Mouse (Mus musculus) retina, postnatal 1 day (tissue): ENCODE measurements at regions not wholly inside any gene's neighbourhood (a gene's known extent, or its start where the extent isn't known, plus 50 kb on each side); places are given as distances from the start of the nearest gene placed in this dataset.

ENCODE experiments used
- DNase-seq: peaks from one replicate; pipeline ENCODE4 v3.0.0-alpha.2; 2012

DNA sequence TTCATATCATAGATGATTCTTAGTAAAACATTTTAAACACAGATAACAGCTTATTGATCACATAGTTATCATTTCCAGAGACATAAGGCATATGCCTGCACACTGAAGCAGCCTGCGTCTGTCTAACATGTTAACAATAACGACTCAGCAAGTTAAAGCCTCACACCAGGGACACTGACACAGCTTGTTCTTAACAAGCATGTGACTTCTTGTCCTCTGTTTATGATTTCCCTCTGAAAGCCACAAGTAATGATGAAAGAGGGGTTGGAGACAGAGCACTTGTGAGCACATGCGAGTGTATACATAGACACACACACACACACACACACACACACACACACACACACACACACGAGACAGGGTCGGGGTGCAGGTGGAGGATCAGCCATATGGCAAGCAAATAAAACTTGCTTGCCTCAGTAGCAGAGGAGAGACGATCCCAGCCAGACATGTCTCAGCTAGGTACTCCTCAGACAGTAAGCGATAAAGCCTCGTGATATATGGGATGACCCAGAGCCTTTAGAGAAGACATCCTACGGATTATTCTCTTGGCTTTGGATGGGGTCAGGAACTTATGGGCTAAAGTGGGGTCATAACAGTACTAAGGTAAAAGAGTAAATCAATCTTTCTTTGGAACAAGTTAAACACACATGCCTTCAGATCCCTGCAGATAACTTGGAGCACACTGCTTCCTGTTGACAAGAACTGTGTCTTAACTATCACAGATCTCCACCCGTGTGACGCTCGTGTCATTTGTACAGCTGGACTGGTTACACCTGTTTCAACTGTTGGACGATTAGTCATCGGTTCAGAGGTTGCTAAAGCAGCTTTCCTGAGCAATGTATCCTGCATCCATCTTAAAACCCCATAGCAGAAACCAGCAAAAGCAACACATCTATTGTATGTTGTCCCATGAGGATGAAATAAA, 51.4 kb upstream of the Ralgps2 start:
- no peak for DNase-seq

DNA sequence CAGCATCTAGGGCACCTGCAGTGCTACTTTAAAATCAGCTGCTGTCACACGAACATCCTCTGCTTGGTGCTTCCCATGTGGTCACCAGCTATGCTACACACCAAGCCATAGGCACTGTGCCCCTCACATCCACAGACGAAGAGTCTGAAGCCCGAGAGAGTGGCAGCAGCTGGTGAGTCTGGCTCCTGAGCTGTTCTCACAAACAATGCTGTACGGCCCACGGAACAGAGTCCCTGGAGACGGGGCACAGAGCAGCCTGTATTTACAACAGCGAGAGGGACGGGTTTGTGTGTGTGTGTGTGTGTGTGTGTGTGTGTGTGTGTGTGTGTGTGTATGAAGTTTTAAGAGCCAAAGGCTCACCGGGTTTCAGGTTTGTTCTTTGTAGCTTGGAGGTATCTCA, 50.7 kb upstream of the Ralgps2 start:
- peak; percentile 90 for DNase-seq

DNA sequence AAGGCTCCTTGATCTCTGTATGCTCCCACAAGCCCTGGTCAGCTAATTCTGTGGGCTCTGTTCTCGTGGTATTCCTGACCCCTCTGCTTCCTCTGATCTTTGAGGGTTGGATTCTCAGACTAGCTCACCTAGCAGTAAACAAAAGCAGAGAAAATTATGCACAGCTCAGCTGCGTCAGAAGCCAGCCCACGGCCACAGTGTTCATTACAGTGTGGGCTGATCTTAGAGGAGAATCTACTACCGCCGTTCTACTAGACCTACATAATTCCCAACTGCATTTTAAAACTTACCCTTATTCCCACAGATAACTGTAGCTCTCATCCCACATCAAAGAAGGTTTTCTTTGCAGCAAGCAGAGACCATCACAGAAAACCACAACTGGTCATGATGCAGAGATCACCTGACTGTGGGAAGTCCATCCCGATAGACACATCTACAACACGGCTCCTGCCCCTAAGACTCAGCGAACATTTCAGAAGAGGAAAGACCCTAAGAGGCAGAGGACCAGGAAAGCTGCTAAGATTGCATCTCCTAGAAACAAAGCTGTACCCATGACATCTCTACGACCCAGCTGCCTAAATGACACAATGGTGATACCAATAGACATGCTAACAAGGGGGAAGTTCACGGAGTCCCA, 49.8 kb upstream of the Ralgps2 start:
- no peak for DNase-seq
